Mouse (Mus musculus) embryonic facial prominence, embryonic 13.5 days (tissue): ENCODE measurements around the gene Nat10. TPM values are rescaled to one million over a fixed set of nuclear protein-coding genes. Genes with fewer than 3 reads are reported as not detected.

Experiments
- ATAC-seq: fragments of 200-750 bp; cut with Nextera tagmentation; 2 replicates; pipeline ENCODE4 v1.8.0; 2017; ENCODE audit warnings: low read depth; ENCODE audit not compliant: insufficient number of reproducible peaks, insufficient read depth, low FRiP score, low TSS enrichment
- H3K27ac ChIP-seq: fragments of 300-500 bp; sonication (generic); 2 replicates; pipeline ENCODE4 v1.5.1; 2015; ENCODE audit warnings: moderate library complexity, mild to moderate bottlenecking, inconsistent platforms
- H3K27me3 ChIP-seq: fragments of 300-500 bp; sonication (generic); 2 replicates; pipeline ENCODE4 v1.6.1; 2015; ENCODE audit warnings: mild to moderate bottlenecking, inconsistent platforms
- H3K36me3 ChIP-seq: fragments of 300-500 bp; sonication (generic); 2 replicates; pipeline ENCODE4 v1.6.1; 2015; ENCODE audit warnings: mild to moderate bottlenecking, inconsistent platforms
- H3K4me1 ChIP-seq: fragments of 300-500 bp; sonication (generic); 2 replicates; pipeline ENCODE4 v1.6.1; 2015; ENCODE audit warnings: inconsistent platforms
- H3K4me2 ChIP-seq: fragments of 300-500 bp; sonication (generic); 2 replicates; pipeline ENCODE4 v1.6.1; 2015; ENCODE audit warnings: moderate library complexity, mild to moderate bottlenecking, inconsistent platforms
- H3K4me3 ChIP-seq: fragments of 300-500 bp; sonication (generic); 2 replicates; pipeline ENCODE4 v1.5.1; 2015; ENCODE audit warnings: mild to moderate bottlenecking, inconsistent platforms
- H3K9ac ChIP-seq: fragments of 300-500 bp; sonication (generic); 2 replicates; pipeline ENCODE4 v1.6.1; 2015; ENCODE audit warnings: mild to moderate bottlenecking, inconsistent platforms
- H3K9me3 ChIP-seq: fragments of 300-500 bp; sonication (generic); 2 replicates; pipeline ENCODE4 v1.6.1; 2016; ENCODE audit warnings: inconsistent platforms
- WGBS: fragments of 180-500 bp; shearing (Covaris S2); methylation state at CpG from one replicate; pipeline ENCODE4 v1.1.7; 2015; ENCODE audit warnings: mixed read lengths; 5-methylcytosine and 5-hydroxymethylcytosine counted together
- polyA plus RNA-seq: library from polyadenylated mRNA; unstranded; fragments of >200 nt; fragmentation: Nextera tagmentation; extraction: Ambion mirVana; gene quantifications from 2 replicates; pipeline ENCODE4 v1.2.1, GENCODE M21; 2015

Gene Nat10
- polyA plus RNA-seq, 1 experiment from 2014 or later, result 29.9 TPM

GRCm38 (mm10) chr2:103743988-103744387, 17.1 kb downstream of the Nat10 start:
- Histone ChIP-seq H3K4me1 (no peaks in the 10 kb centered on the region), H3K9me3 (no peaks in the 10 kb centered on the region), H3K9ac (no peak overlapping the region), H3K36me3 (peaks cover 76% of the 10 kb centered on the region), H3K27me3 (no peaks in the 10 kb centered on the region), H3K4me2 (no peak overlapping the region), H3K27ac (no peak overlapping the region), H3K4me3 (no peak overlapping the region)
- ATAC-seq, result no peak
- 81% methylated on average over 7 of the region's 7 CpGs for WGBS

- no peak for ATAC-seq
- Histone ChIP-seq H3K27ac (no peak overlapping the region), H3K27me3 (no peaks in the 10 kb centered on the region), H3K9ac (no peak overlapping the region), H3K36me3 (peaks cover 75% of the 10 kb centered on the region), H3K9me3 (no peaks in the 10 kb centered on the region), H3K4me3 (no peak overlapping the region), H3K4me2 (no peak overlapping the region), H3K4me1 (no peaks in the 10 kb centered on the region)
- WGBS, result 94% methylated on average over 2 of the region's 2 CpGs
Measured at GRCm38 (mm10) chr2:103743536-103743935, 17.5 kb downstream of the Nat10 start.

GRCm38 (mm10) chr2:103742821-103743220, 18.2 kb downstream of the Nat10 start:
- ATAC-seq, result no peak
- 94% methylated on average over 6 of the region's 6 CpGs for WGBS
- Histone ChIP-seq H3K9me3 (no peaks in the 10 kb centered on the region), H3K27ac (no peak overlapping the region), H3K36me3 (peaks cover 68% of the 10 kb centered on the region), H3K27me3 (no peaks in the 10 kb centered on the region), H3K4me3 (no peak overlapping the region), H3K9ac (no peak overlapping the region), H3K4me2 (no peak overlapping the region), H3K4me1 (no peaks in the 10 kb centered on the region)

GRCm38 (mm10) chr2:103731423-103731822, 29.6 kb downstream of the Nat10 start:
- H3K9me3 ChIP-seq, result no peaks in the 10 kb centered on the region
- no peaks in the 10 kb centered on the region for H3K4me1 ChIP-seq
- no peak overlapping the region for H3K9ac ChIP-seq
- H3K4me2 ChIP-seq, result no peak overlapping the region
- no peak for ATAC-seq
- H3K27ac ChIP-seq, result no peak overlapping the region
- no peaks in the 10 kb centered on the region for H3K27me3 ChIP-seq
- H3K4me3 ChIP-seq, result no peak overlapping the region
- 92% methylated on average over 6 of the region's 6 CpGs for WGBS
- peaks cover 91% of the 10 kb centered on the region for H3K36me3 ChIP-seq

- Histone ChIP-seq H3K9ac (no peak overlapping the region), H3K4me2 (no peak overlapping the region), H3K27me3 (no peaks in the 10 kb centered on the region), H3K4me1 (no peaks in the 10 kb centered on the region), H3K27ac (no peak overlapping the region), H3K4me3 (no peak overlapping the region), H3K9me3 (no peaks in the 10 kb centered on the region), H3K36me3 (peaks cover 91% of the 10 kb centered on the region)
- WGBS, result 66% methylated on average over 8 of the region's 8 CpGs
- ATAC-seq, result no peak; the same call in 1 of the 2 replicates
Measured at GRCm38 (mm10) chr2:103730999-103731398, 30.1 kb downstream of the Nat10 start.

GRCm38 (mm10) chr2:103728027-103728540, 33.0 kb downstream of the Nat10 start:
- Histone ChIP-seq H3K27ac (no peak overlapping the region), H3K36me3 (peaks cover 89% of the 10 kb centered on the region), H3K27me3 (no peaks in the 10 kb centered on the region), H3K4me1 (no peaks in the 10 kb centered on the region), H3K4me3 (no peak overlapping the region), H3K4me2 (no peak overlapping the region), H3K9ac (no peak overlapping the region), H3K9me3 (no peaks in the 10 kb centered on the region)
- WGBS, result 86% methylated on average over 12 of the region's 12 CpGs
- no peak for ATAC-seq

- H3K36me3 ChIP-seq, result peaks cover 82% of the 10 kb centered on the region
- H3K4me3 ChIP-seq, result no peak overlapping the region
- H3K9ac ChIP-seq, result no peak overlapping the region
- no peaks in the 10 kb centered on the region for H3K4me1 ChIP-seq
- WGBS, result 87% methylated on average over 2 of the region's 2 CpGs
- no peaks in the 10 kb centered on the region for H3K9me3 ChIP-seq
- no peak overlapping the region for H3K27ac ChIP-seq
- no peak overlapping the region for H3K4me2 ChIP-seq
- no peaks in the 10 kb centered on the region for H3K27me3 ChIP-seq
- no peak for ATAC-seq
Measured at GRCm38 (mm10) chr2:103724521-103724920, 36.5 kb downstream of the Nat10 start.

GRCm38 (mm10) chr2:103719292-103719646, 41.8 kb downstream of the Nat10 start:
- Histone ChIP-seq H3K4me2 (no peak overlapping the region), H3K4me1 (no peaks in the 10 kb centered on the region), H3K9me3 (no peaks in the 10 kb centered on the region), H3K9ac (no peak overlapping the region), H3K27me3 (no peaks in the 10 kb centered on the region), H3K27ac (no peak overlapping the region), H3K4me3 (no peak overlapping the region), H3K36me3 (peaks cover 80% of the 10 kb centered on the region)
- ATAC-seq, result no peak
- WGBS, result 94% methylated on average over 7 of the region's 7 CpGs

GRCm38 (mm10) chr2:103718594-103719291, 42.3 kb downstream of the Nat10 start:
- no peaks in the 10 kb centered on the region for H3K4me1 ChIP-seq
- H3K4me3 ChIP-seq, result no peak overlapping the region
- H3K36me3 ChIP-seq, result peaks cover 79% of the 10 kb centered on the region
- H3K27ac ChIP-seq, result no peak overlapping the region
- no peaks in the 10 kb centered on the region for H3K27me3 ChIP-seq
- no peak overlapping the region for H3K9ac ChIP-seq
- H3K9me3 ChIP-seq, result no peaks in the 10 kb centered on the region
- H3K4me2 ChIP-seq, result no peak overlapping the region
- no peak for ATAC-seq
- 54% methylated on average over 8 of the region's 8 CpGs for WGBS

GRCm38 (mm10) chr2:103714412-103714811, 46.7 kb downstream of the Nat10 start:
- WGBS, result 59% methylated on average over 4 of the region's 4 CpGs
- Histone ChIP-seq H3K4me1 (no peaks in the 10 kb centered on the region), H3K4me2 (no peak overlapping the region), H3K27ac (no peak overlapping the region), H3K36me3 (peaks cover 92% of the 10 kb centered on the region), H3K9me3 (no peaks in the 10 kb centered on the region), H3K9ac (no peak overlapping the region), H3K27me3 (no peaks in the 10 kb centered on the region), H3K4me3 (no peak overlapping the region)
- no peak for ATAC-seq

- H3K4me3 ChIP-seq, result no peak overlapping the region
- no peak overlapping the region for H3K27ac ChIP-seq
- H3K36me3 ChIP-seq, result peaks cover 96% of the 10 kb centered on the region
- H3K4me2 ChIP-seq, result no peak overlapping the region
- ATAC-seq, result no peak
- WGBS, result 89% methylated on average over 7 of the region's 7 CpGs
- no peak overlapping the region for H3K9ac ChIP-seq
- no peaks in the 10 kb centered on the region for H3K4me1 ChIP-seq
- no peaks in the 10 kb centered on the region for H3K27me3 ChIP-seq
- H3K9me3 ChIP-seq, result no peaks in the 10 kb centered on the region
Measured at GRCm38 (mm10) chr2:103713831-103714230, 47.2 kb downstream of the Nat10 start.

GRCm38 (mm10) chr2:103710849-103711248, 50.2 kb downstream of the Nat10 start:
- no peak overlapping the region for H3K4me3 ChIP-seq
- no peak overlapping the region for H3K27ac ChIP-seq
- H3K9ac ChIP-seq, result no peak overlapping the region
- WGBS, result 92% methylated on average over 7 of the region's 7 CpGs
- H3K9me3 ChIP-seq, result no peaks in the 10 kb centered on the region
- H3K36me3 ChIP-seq, result peaks cover 88% of the 10 kb centered on the region
- no peaks in the 10 kb centered on the region for H3K27me3 ChIP-seq
- ATAC-seq, result no peak
- peaks cover 12% of the 10 kb centered on the region for H3K4me1 ChIP-seq
- no peak overlapping the region for H3K4me2 ChIP-seq
